Mouse (Mus musculus) spleen, adult 2 months (tissue): ENCODE measurements around the gene Hoxd3. TPM values are rescaled to one million over a fixed set of nuclear protein-coding genes. Genes with fewer than 3 reads are reported as not detected.

Source experiments
- DNase-seq, 2 experiments: peaks; one replicate each; pipeline versions ENCODE4 v3.0.0 to v3.0.0-alpha.2; 2012 to 2021; ENCODE audit warnings: low spot score in 2 of 2, low read depth in 1 of 2
- H3K27ac ChIP-seq: fragments of 200-500 bp; 2 replicates; pipeline ENCODE4 v1.5.1; 2012; ENCODE audit warnings: low read length, inconsistent platforms; ENCODE audit not compliant: insufficient read depth
- H3K27me3 ChIP-seq: fragments of 200-500 bp; 2 replicates; pipeline ENCODE4 v1.6.1; 2012; ENCODE audit warnings: mild to moderate bottlenecking, moderate library complexity, low read length, inconsistent platforms; ENCODE audit not compliant: control insufficient read depth, insufficient read depth
- H3K36me3 ChIP-seq: fragments of 200-500 bp; 2 replicates; pipeline ENCODE4 v1.6.1; 2012; ENCODE audit warnings: mild to moderate bottlenecking, low read length, inconsistent platforms; ENCODE audit not compliant: control insufficient read depth, insufficient read depth
- H3K4me1 ChIP-seq: fragments of 200-500 bp; 2 replicates; pipeline ENCODE4 v1.6.1; 2011; ENCODE audit warnings: inconsistent platforms; ENCODE audit not compliant: control insufficient read depth, insufficient read depth, insufficient read length
- H3K4me3 ChIP-seq: fragments of 200-500 bp; 2 replicates; pipeline ENCODE4 v1.5.1; 2011; ENCODE audit warnings: mild to moderate bottlenecking, inconsistent platforms; ENCODE audit not compliant: insufficient read depth, insufficient read length; ENCODE audit errors: extremely low read depth
- CTCF ChIP-seq: fragments of 200-500 bp; IDR thresholded peaks from 2 replicates; pipeline ENCODE4 v1.5.1; 2011; ENCODE audit warnings: mild to moderate bottlenecking, inconsistent platforms; ENCODE audit not compliant: insufficient read depth, insufficient read length, insufficient replicate concordance; ENCODE audit errors: extremely low read depth
- POLR2A ChIP-seq: fragments of 200-500 bp; IDR thresholded peaks from 2 replicates; pipeline ENCODE4 v1.6.1; 2011; ENCODE audit warnings: low read depth, low read length, inconsistent platforms
- WGBS: fragments of 180-500 bp; shearing (Covaris S2); methylation state at CpG from one replicate; pipeline ENCODE4 v1.1.7; 2018; 5-methylcytosine and 5-hydroxymethylcytosine counted together
- polyA plus RNA-seq: library from polyadenylated mRNA; depleted of rRNA; stranded (reverse); fragments of >200 nt; gene quantifications from 2 replicates; pipeline ENCODE4 v1.2.3, GENCODE M21; 2012

Gene Hoxd3
- polyA plus RNA-seq, 1 experiment = not detected

- TF ChIP-seq CTCF = no peak
- no peak for TF ChIP-seq POLR2A
- WGBS = 7% methylated on average over 42 of the region's 42 CpGs
- no peaks in the 10 kb centered on the region for H3K4me1 ChIP-seq
- peaks cover 38% of the 10 kb centered on the region for H3K27me3 ChIP-seq
- no peak overlapping the region for H3K27ac ChIP-seq
- H3K36me3 ChIP-seq = no peaks in the 10 kb centered on the region
- no peak overlapping the region for H3K4me3 ChIP-seq
- DNase-seq = no peak
Measured at GRCm38 (mm10) chr2:74735851-74736687, 24.3 kb downstream of the Hoxd3 start.

- no peaks in the 10 kb centered on the region for H3K4me1 ChIP-seq
- H3K27me3 ChIP-seq = peaks cover 38% of the 10 kb centered on the region
- 26% methylated on average over 15 of the region's 15 CpGs for WGBS
- H3K36me3 ChIP-seq = no peaks in the 10 kb centered on the region
- no peak overlapping the region for H3K4me3 ChIP-seq
- H3K27ac ChIP-seq = no peak overlapping the region
- no peak for DNase-seq
- TF ChIP-seq POLR2A = no peak
Measured at GRCm38 (mm10) chr2:74736688-74737577, 25.2 kb downstream of the Hoxd3 start.

GRCm38 (mm10) chr2:74737578-74738070 lies 25.9 kb downstream of the Hoxd3 start:
- 36% methylated on average over 7 of the region's 7 CpGs for WGBS
- Histone ChIP-seq H3K27me3 (peaks cover 38% of the 10 kb centered on the region), H3K4me3 (no peak overlapping the region), H3K27ac (no peak overlapping the region), H3K4me1 (no peaks in the 10 kb centered on the region), H3K36me3 (no peaks in the 10 kb centered on the region)
- TF ChIP-seq POLR2A = no peak
- TF ChIP-seq CTCF = no peak
- no peak for DNase-seq

GRCm38 (mm10) chr2:74738623-74739475 lies 27.1 kb downstream of the Hoxd3 start:
- TF ChIP-seq CTCF (no peak), POLR2A (no peak)
- DNase-seq = no peak
- no peak overlapping the region for H3K4me3 ChIP-seq
- H3K36me3 ChIP-seq = no peaks in the 10 kb centered on the region
- H3K27ac ChIP-seq = no peak overlapping the region
- peaks cover 33% of the 10 kb centered on the region for H3K27me3 ChIP-seq
- WGBS = 9% methylated on average over 20 of the region's 20 CpGs
- no peaks in the 10 kb centered on the region for H3K4me1 ChIP-seq

- Histone ChIP-seq H3K4me3 (no peak overlapping the region), H3K4me1 (no peaks in the 10 kb centered on the region), H3K27ac (no peak overlapping the region), H3K27me3 (peaks cover 29% of the 10 kb centered on the region), H3K36me3 (no peaks in the 10 kb centered on the region)
- no peak for DNase-seq
- WGBS = 32% methylated on average over 2 of the region's 2 CpGs
- TF ChIP-seq POLR2A = no peak
- no peak for TF ChIP-seq CTCF
Measured at GRCm38 (mm10) chr2:74739476-74739800, 27.7 kb downstream of the Hoxd3 start.

GRCm38 (mm10) chr2:74739869-74740268 lies 28.1 kb downstream of the Hoxd3 start:
- H3K27me3 ChIP-seq = peaks cover 26% of the 10 kb centered on the region
- TF ChIP-seq CTCF = no peak
- TF ChIP-seq POLR2A = no peak
- no peaks in the 10 kb centered on the region for H3K4me1 ChIP-seq
- DNase-seq = no peak
- H3K4me3 ChIP-seq = no peak overlapping the region
- H3K36me3 ChIP-seq = no peaks in the 10 kb centered on the region
- WGBS = 17% methylated on average over 14 of the region's 14 CpGs
- H3K27ac ChIP-seq = no peak overlapping the region
